ENCODE assay signal across 8 mouse cellular contexts in genomic region chr11:69125852-69125918, GRCm38 (mm10). TPM values are rescaled to one million over a fixed set of nuclear protein-coding genes. Genes with fewer than 3 reads are reported as not detected.
A peak's percentile ranks its signal among the peaks of the same experiment; 100 is the strongest.
DNase-seq lines count a peak whose midpoint lies in the region; ATAC-seq and TF ChIP-seq lines count a peak whose summit lies in the region.

Gene Aloxe3, plus strand, starts transcription at chr11:69125896.

- TF ChIP-seq POLR2A in thymus, adult 2 months (IDR thresholded peaks at IDR 0.05; ENCODE audit: control insufficient read depth, extremely low read depth, insufficient read depth, low read length, poor library complexity): no peak

- TF ChIP-seq CTCF in thymus, adult 2 months (IDR thresholded peaks at IDR 0.05; ENCODE audit: borderline replicate concordance, control insufficient read depth, extremely low read depth, insufficient read depth, low read length, poor library complexity): no peak

- no peaks in the 10 kb centered on the region for H3K9me3 ChIP-seq in heart, embryonic 11.5 days (replicated peaks; ENCODE audit: control insufficient read depth, low read length)
- H3K9me3 ChIP-seq in liver, embryonic 12.5 days (replicated peaks): no peaks in the 10 kb centered on the region

- peak within 1 kb of the TSS; percentile 39 for H3K9ac ChIP-seq in heart, embryonic 11.5 days (ENCODE audit: low read depth, low read length)
- H3K9ac ChIP-seq in liver, embryonic 12.5 days: peak within 1 kb of the TSS; percentile 63

- H3K27me3 ChIP-seq in heart, embryonic 11.5 days (ENCODE audit: control insufficient read depth, insufficient read depth, low read length): peaks cover 6% of the 10 kb centered on the region; the same call in 1 of the 2 replicates
- H3K27me3 ChIP-seq in thymus, adult 2 months (ENCODE audit: control insufficient read depth, insufficient read depth, low read length): peaks cover 13% of the 10 kb centered on the region
- H3K27me3 ChIP-seq in liver, embryonic 12.5 days (replicated peaks): peaks cover 57% of the 10 kb centered on the region

- DNase-seq in heart, postnatal 10 days: no peak
- no peak for DNase-seq in thymus, adult 2 months
- DNase-seq in thymus, postnatal 14 days: no peak
- DNase-seq in frontal cortex, postnatal 14 days (ENCODE audit: low spot score in 2 of 2): no peak
- DNase-seq in thymus, postnatal 0 days (ENCODE audit: low spot score): no peak
- no peak for DNase-seq in B cell, adult 2 months

- peak within 1 kb of the TSS; percentile 18; the same call in 1 of the 2 replicates for H3K27ac ChIP-seq in heart, embryonic 11.5 days (ENCODE audit: low read depth, low read length)
- H3K27ac ChIP-seq in thymus, adult 2 months (ENCODE audit: control insufficient read depth, insufficient read depth, low read length): peak within 1 kb of the TSS; percentile 74
- peak within 1 kb of the TSS; percentile 52; the same call in 1 of the 2 replicates for H3K27ac ChIP-seq in liver, embryonic 12.5 days

- intact Hi-C loops in heart, postnatal 10 days (cut with DNase I): loop anchor here (1.0 to 5.0 kb wide), 2 partner anchors 25 to 247 kb away; no protein-coding TSS in a partner anchor

- 3% methylated on average over 3 of the region's 3 CpGs for WGBS in heart, embryonic 11.5 days (ENCODE audit: insufficient replicate concordance)
- 0% methylated on average over 3 of the region's 3 CpGs for whole genome bisulfite sequencing in thymus, adult 2 months
- WGBS in liver, embryonic 12.5 days (ENCODE audit: insufficient replicate concordance): 7% methylated on average over 3 of the region's 3 CpGs

- H3K4me1 ChIP-seq in heart, embryonic 11.5 days (ENCODE audit: control insufficient read depth, insufficient read depth, low read length): peaks cover 17% of the 10 kb centered on the region
- peaks cover 29% of the 10 kb centered on the region for H3K4me1 ChIP-seq in thymus, adult 2 months (replicated peaks; ENCODE audit: control insufficient read depth, insufficient read depth, low read length)
- H3K4me1 ChIP-seq in liver, embryonic 12.5 days: peaks cover 45% of the 10 kb centered on the region

- ATAC-seq in heart, embryonic 11.5 days (replicated peaks; ENCODE audit: insufficient number of reproducible peaks, low FRiP score, low TSS enrichment): no peak
- no peak for ATAC-seq in liver, embryonic 12.5 days

- peak within 1 kb of the TSS; percentile 91 for H3K4me2 ChIP-seq in heart, embryonic 11.5 days
- peak within 1 kb of the TSS; percentile 90 for H3K4me2 ChIP-seq in liver, embryonic 12.5 days

- no peaks in the 10 kb centered on the region for H3K36me3 ChIP-seq in heart, embryonic 11.5 days (ENCODE audit: control insufficient read depth, insufficient read depth, low read length)
- no peaks in the 10 kb centered on the region for H3K36me3 ChIP-seq in thymus, adult 2 months (ENCODE audit: control insufficient read depth, insufficient read depth, low read length)
- no peaks in the 10 kb centered on the region for H3K36me3 ChIP-seq in liver, embryonic 12.5 days

- H3K4me3 ChIP-seq in heart, embryonic 11.5 days (ENCODE audit: low read depth, low read length): peak within 1 kb of the TSS; percentile 60
- peak within 1 kb of the TSS; percentile 67 for H3K4me3 ChIP-seq in thymus, adult 2 months (ENCODE audit: control insufficient read depth, insufficient read depth, low read length)
- peak within 1 kb of the TSS; percentile 64 for H3K4me3 ChIP-seq in liver, embryonic 12.5 days

RNA-seq across cellular contexts. Expression of gene Aloxe3, which starts in this region (rescaled TPM):
- 0.37 and 0.39 TPM in 2 replicates for polyA plus RNA-seq in heart, embryonic 11.5 days (2014; fragmentation: Nextera tagmentation; extraction: Ambion mirVana)
- total RNA-seq in heart, postnatal 10 days (2021): not detected
- 2.0 and 2.5 TPM in 2 replicates for polyA plus RNA-seq in thymus, adult 2 months (2012; rRNA removed)
- polyA plus RNA-seq in liver, embryonic 12.5 days (2016; fragmentation: Nextera tagmentation; extraction: Ambion mirVana): not detected in 2 replicates
- polyA plus RNA-seq in thymus, postnatal 0 days (2015; fragmentation: Nextera tagmentation; extraction: Ambion mirVana): 0.62 and 0.73 TPM in 2 replicates

Comparison
In these comparisons a context has a peak if more than half of its experiments do, and no peak if none do; other contexts are left out.
1. H3K27ac ChIP-seq: peak in every context shown above with its lines; median percentile 74 in thymus, adult 2 months; 52 in liver, embryonic 12.5 days; 18 in heart, embryonic 11.5 days.